Mouse (Mus musculus): ENCODE measurements at regions not wholly inside any gene's neighbourhood (a gene's known extent, or its start where the extent isn't known, plus 50 kb on each side); places are given as distances from the start of the nearest gene placed in this dataset.
A peak's percentile ranks its signal among the peaks of the same experiment; 100 is the strongest.
"Not testable (repeated sequence)": the region's sequence is repeated elsewhere in the genome, so short reads cannot be mapped to it uniquely, and the experiment has no call there.

DNA sequence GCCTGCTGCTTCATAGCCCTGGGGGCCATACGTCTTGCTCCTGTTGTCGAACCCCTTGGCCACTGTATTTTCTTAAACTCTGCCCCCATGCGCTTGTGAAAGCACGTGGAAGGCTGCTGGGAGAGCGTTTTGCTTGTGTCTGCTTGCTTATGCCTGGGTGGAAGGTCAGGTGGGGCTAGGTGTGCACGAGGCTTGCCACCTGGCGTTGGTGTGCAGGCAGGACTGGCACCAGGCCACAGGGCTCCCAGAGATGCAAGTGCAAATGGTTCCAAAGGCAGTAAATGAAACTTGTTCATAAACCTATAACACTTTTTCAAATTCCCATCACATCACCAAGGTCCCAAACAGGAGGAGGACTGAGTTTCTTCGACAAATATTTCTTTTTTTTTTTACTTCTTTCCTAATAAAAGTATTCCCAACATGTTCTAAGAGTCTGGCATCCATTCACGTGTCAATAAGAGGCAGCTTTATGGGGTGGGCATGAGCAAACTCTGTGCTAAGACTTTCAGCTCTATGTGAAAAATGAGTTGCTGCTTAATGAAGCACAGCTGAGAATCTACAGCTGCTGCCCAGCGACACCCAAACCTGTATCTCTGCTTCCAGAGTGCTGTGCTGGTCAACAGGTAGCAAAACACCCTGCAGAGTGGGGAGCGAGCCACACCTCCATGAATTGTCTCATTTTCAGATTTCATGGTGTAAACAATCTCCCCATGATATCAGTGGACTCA lies 116.0 kb upstream of the Gmds start:
- no peak for DNase-seq (ENCODE audit: low spot score in 2 of 2)

DNA sequence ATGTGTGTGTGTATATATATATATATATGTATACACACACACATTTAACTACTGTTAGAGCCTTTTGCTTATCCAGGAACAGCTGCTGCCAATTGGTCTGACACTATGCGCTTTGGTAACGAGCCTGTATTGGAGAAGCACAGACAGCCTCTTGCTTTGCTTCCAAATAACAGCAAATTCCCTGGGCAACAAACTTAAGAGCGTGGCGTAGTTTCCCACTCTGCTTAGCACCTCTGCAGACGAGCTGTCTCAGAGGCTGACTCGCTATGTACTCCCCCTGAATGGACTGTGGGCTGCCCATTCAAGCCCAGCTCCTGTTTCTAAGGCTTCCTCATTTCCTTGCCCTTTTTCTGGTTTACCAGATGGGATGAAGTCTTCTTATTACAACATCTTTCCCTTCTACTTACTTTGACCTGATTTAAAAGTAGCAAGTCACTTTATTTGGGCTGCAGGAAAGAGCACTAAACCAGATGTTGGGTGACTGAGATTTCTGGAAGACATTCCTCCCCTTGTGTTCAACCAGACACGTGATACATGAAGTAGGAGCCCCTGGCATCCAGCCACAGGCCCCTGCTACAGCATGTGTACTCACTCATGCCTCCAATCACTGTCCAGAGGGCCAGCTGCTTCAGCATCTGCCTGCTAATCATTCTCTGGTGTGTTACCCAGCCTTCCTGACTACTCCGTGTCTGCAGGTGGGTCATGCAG lies 111.3 kb upstream of the Gmds start:
- DNase-seq (ENCODE audit: low spot score in 2 of 2), result no peak

DNA sequence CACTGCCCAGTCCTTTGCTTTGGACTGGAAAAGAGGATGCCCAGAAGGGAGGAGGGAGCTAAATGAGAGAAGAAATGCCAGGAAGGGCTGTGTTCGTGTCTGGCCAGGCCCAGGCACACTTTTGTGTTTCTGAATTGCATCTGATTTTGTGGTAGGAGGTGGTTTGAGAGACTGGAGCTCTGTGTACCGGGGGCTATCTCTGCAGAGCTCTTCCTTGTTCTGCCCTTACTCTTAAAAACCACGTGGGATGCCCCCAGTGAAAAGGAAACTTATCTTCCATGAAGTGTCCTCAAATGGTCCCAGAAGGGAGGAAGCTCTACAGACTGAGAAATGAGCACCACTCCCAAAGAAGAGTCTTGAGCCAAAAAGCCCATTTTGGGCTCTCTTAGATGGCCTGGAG lies 106.0 kb upstream of the Gmds start:
- no peak for DNase-seq (ENCODE audit: low spot score in 2 of 2)

DNA sequence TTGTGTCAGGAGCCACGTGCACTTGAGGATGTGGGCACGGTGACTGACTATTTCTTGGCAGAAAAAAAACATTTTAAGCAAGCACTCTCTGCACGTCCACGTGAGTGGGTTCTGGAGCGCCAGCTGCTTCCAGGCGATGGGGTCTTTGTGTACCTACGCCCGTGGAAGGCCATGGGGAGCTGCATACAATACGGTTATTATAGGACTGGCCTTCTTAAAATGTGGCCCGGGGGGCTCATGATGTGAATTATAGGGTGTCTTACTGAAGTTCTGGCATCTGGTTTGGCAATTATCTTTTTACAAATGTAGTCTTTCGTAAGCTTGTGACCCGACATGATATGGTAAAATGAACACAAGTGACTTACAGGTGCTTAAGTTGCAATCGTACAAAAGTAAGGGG lies 103.5 kb upstream of the Gmds start:
- DNase-seq (ENCODE audit: low spot score in 2 of 2), result no peak

DNA sequence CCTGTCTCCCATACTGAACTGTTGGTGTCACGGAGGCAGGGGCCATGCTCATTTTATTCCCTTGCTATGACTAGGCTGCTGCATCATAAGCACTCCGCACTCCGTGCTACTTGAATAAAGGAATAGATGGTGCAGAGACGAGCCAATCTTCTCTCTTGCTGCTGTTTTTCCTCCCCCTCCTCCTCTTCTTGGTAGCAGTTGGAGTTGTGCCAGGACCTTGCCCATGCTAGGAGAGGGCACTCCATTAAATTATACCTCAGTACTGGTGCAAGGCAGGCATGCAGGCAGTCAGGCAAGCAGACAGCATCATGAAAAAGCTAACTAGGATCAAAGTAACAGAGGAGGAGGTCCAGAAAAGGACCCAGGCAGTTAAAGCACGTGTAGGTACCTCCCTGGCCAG lies 96.6 kb upstream of the Gmds start:
- no peak for DNase-seq (ENCODE audit: low spot score in 2 of 2)

DNA sequence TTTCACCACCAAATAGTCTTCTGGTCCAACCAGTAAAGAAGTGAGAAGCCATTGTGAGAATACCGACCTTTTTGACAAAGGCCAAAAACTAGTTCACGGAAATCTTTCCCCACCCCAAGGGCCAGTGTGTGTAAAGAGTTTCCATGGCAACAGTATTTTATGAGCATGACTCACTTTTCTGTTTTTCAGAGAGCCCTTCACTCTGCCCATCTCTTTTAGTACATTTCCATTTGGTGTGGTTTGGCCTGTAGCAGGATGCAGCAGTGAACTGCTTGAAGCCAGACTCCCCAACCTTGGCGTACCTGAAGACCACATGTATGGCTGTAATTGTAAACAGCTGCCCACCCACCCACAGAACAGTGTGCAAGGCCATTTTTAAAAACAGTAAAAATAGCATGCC lies 89.9 kb upstream of the Gmds start:
- DNase-seq (ENCODE audit: low spot score in 2 of 2), result no peak

DNA sequence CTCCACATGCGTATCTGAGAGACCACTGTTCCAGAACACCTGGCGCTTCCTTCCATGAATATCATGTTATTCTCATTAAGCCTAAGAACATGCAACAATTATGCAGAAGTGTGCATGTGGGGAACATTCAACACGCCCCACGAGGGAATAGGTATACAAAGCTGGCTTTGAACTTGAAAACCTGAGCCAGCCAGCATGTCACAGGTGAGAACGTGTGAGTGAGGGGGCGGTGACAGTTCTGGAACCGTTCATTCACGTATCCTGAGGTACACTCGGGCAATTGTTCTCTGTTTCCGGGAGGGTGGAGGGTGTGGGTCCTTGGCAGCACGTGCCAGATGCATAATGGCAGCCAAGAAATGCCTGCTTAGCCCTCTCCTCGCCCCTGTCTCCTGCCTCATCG lies 88.4 kb upstream of the Gmds start:
- DNase-seq (ENCODE audit: low spot score in 2 of 2), result no peak

DNA sequence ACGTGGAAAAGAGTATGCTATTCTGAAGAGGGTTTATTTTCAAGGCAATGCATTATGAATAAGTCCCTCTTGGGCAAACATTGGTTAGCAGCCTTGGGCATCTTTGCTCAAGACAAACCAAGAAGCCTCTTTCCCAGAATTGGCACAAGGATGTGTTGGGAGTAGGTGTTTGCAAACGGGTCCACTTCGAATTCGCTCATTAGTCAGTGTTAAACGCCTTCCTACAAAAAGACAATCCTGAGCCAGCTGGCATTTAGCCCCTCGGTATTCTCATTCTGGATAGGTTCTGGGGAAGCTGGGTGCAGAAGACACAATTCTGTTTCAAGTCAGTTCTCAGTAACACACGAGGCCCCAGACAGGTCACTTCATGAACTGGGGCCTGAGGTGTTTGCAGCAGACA lies 87.7 kb upstream of the Gmds start:
- DNase-seq (ENCODE audit: low spot score in 2 of 2), result no peak

DNA sequence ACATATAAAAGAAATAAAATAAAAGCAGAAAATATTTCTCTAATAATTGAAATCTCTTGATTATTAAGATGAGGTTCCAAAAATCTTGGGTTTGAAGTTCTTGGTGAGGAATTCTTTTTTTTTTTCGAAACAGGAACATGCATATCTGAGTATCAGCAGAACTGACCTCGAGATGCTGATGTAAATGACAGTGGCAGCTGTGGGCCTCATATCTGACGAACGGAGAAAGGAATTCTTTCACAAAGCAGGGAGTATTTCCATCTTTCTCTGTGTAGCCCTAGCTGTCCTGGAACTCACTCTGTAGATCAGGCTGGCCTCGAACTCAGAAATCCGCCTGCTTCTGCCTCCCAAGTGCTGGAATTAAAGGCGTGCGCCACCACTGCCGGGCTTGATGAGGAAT lies 86.0 kb upstream of the Gmds start:
- not testable (repeated sequence) for DNase-seq (ENCODE audit: low spot score in 2 of 2)

DNA sequence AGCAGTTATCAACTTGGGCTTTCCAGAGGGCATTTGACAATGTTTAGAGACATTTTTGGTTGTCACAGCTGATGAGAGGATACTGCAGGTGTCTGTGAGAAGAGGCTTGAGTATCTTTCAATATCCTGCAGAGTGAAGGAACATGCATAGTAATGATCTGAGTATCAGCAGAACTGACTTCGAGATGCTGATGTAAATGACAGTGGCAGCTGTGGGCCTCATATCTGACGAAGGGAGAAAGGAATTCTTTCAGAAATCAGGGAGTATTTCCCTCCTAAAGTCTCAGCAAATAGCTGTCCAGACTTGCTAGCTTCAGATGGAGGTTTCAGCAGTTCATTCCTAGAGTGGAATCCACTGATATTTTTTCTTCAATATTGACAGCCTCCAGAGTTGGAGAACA lies 83.9 kb upstream of the Gmds start:
- DNase-seq (ENCODE audit: low spot score in 2 of 2), result no peak

DNA sequence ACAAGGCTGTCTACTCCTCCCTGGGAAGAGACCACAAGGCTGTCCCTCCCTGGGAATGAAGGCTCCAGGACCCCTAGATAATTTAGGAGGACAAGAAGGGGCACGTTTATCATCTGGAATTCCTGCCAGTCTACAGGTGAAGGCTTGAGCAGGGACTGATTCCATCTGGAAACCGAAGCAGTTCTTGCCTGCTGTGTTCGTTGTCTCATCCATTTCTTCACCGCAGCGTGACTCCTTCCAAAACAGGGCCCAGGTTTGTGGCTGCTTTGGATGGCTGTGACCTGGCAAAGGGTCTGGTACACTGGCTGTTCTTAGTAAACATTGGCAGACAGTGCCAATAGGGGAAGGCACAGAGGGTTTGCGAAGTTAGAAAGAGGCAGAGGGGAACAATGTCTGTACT lies 80.8 kb upstream of the Gmds start:
- DNase-seq (ENCODE audit: low spot score in 2 of 2), result no peak

DNA sequence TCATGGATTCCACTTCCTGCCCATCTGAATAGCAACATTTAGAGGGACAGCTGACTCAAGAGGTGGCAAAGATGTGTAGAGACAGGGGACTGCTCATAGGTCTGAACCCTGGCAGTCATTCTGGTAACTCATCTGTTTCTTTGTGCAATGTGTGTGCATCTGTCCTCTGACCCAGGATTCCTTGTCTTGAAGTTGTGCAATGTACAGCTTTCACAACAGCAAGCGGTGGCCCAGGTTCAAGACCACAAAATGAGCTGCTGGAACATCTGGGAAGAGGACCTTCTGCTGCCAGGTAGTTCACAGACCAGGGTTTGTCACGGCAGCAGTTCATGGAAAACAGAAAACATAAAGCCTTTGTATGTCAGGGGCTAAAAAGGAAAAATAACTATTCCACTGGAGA lies 80.1 kb upstream of the Gmds start:
- DNase-seq (ENCODE audit: low spot score in 2 of 2), result no peak

DNA sequence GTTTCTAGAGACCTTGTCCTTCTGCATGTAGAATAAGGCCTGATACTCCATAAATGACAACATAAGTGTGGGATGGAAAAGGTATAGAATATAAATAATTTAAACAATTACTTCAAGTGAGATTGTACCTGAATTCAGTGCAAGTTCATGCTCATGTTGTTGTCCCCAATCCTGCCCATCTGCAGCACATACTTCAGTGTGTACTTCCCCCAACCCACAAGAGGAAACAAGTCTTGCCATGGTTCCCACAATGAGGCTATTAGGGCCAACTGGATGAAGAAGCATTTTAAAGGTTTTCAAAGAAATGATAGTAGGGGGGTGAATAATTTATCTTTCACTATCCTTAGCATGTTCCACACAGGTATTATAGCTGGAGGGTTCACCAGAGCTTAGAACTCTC lies 79.4 kb upstream of the Gmds start:
- DNase-seq (ENCODE audit: low spot score in 2 of 2), result no peak

DNA sequence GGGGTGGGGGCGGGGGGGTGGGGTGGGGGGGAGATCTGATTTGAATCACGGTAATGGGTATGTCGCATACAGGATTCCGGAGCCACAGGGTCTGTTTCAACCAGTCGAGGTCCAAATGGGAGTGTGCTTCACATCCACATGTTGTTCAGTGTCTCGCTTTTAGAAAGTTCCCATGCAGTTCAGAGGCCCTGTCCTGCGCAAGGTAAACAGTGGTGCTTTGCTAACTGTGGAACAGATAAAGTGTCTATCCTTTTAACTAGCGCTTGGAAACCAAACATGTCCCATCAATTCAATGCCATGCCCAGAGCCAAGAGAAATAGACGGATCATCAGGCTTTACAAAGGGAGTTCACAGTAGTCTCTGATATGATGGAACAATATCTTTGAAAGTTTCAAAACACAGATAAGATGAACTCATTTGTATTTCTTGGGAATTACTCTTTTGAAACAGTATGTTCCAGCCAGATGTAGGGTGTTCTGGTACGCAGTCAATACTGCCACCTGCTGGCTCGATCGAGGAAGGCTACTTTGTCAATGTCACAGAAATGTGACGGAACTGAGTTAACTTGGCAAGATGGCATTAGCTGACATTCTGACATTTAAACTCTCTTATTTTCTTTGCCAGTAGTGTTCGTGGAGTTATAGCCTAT lies 72.9 kb upstream of the Gmds start:
- DNase-seq (ENCODE audit: low spot score in 2 of 2), result peak; percentile 35 to 70

DNA sequence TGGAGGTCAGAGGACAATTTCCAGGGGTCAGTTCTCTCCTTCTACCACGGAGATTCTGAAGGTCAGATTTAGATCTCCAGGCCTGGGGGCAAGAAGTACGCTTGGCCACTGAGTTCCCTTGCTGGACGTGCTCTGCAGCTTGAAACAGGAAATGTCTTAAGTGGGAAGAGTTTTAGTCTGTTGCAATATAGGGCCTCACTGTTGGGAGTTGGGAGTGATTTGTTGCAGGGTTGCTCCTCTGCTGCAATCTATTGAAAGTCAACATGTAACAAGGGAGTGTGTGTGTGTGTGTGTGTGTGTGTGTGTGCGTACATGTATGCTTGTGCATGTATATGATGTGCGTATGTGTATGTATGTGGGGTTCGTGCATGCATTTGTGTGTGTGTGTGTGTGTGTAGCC lies 71.5 kb upstream of the Gmds start:
- no peak for DNase-seq (ENCODE audit: low spot score in 2 of 2)

DNA sequence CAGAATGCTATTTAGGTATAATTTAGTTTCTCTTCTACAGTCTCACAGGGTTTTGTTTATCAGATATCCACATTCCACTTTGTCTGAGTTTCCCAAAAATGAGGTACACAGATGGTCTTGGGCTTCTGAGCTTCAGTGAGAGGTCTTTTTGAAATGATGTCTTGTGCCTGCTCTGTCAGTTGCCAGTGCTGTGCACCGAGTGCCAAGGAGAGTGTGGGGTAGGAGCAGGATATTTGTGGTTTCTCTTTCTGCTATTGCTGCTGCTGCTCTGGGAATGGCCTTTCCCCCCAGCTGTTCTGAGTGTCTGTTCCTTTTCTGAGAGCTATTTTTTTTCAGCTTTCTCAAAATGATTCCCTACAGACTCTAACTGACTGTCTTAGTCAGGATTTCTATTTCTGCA lies 60.1 kb upstream of the Gmds start:
- no peak for DNase-seq (ENCODE audit: low spot score in 2 of 2)

All from cerebellum, postnatal 4 days (tissue).